Mouse (Mus musculus) cortical plate, adult 2 months (tissue): ENCODE data around the gene Sdhaf4.

Source experiments
- CTCF ChIP-seq: fragments of 200-500 bp; IDR thresholded peaks from 2 replicates; pipeline ENCODE4 v1.5.1; 2011; ENCODE audit warnings: mild to moderate bottlenecking, control low read depth, low read length; ENCODE audit not compliant: insufficient read depth; ENCODE audit errors: extremely low read depth
- POLR2A ChIP-seq: fragments of 200-500 bp; IDR thresholded peaks from 2 replicates; pipeline ENCODE4 v1.6.1; 2011; ENCODE audit warnings: mild to moderate bottlenecking, low read length, control low read depth; ENCODE audit not compliant: insufficient read depth; ENCODE audit errors: extremely low read depth

GRCm38 (mm10) chr1:23955539-23955938, 49.9 kb downstream of the Sdhaf4 start:
- TF ChIP-seq CTCF (no peak), POLR2A (no peak)
